Mouse (Mus musculus) cerebellum, adult 18-20 months (tissue): ENCODE results near the gene Acp5.
A peak's percentile ranks its signal among the peaks of the same experiment; 100 is the strongest.

ENCODE experiments used
- DNase-seq, 2 experiments: peaks; one replicate each; pipeline ENCODE4 v3.0.0; 2021

The Acp5 gene

DNA sequence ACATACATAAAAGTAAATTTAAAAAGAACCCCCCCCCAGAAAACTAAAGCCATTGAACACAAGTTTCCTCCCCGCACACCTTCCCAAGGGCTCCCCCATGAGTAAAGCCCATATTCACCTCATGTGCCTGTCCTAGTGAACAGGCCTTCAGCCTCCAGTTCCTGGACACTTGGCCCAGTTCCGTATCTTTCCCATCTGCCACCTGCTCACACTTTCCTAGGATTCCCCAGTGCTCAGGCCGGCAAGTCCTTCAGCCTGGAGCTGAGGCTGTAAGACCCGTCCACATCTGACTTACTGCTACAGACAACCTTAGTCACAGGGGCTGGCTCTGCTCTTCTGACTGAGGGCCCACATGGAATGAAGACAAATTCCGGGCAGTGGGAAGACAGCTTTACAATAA is 4.2 kb upstream of the Acp5 start:
- DNase-seq: peak; percentile 74 to 84

DNA sequence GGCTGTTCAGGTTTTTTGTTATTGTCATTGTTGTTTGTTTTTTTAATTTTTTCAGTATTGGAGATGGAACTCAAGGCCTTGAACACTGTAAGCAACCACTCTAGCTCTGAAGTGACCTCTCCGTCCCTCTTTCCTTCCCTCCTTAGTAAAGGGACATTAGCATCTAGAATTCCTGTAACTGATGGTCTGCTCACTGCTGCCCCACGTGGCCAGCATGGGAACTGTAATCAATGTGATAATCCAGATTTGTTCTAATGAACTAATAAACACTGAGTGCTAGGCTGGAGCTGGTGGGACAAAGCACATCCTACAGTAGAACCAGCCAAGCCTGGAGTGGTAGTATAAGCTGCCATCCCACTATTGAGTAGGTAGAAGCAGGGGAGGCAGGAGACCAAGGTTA is 3.0 kb upstream of the Acp5 start:
- peak; percentile 49 to 69 for DNase-seq

DNA sequence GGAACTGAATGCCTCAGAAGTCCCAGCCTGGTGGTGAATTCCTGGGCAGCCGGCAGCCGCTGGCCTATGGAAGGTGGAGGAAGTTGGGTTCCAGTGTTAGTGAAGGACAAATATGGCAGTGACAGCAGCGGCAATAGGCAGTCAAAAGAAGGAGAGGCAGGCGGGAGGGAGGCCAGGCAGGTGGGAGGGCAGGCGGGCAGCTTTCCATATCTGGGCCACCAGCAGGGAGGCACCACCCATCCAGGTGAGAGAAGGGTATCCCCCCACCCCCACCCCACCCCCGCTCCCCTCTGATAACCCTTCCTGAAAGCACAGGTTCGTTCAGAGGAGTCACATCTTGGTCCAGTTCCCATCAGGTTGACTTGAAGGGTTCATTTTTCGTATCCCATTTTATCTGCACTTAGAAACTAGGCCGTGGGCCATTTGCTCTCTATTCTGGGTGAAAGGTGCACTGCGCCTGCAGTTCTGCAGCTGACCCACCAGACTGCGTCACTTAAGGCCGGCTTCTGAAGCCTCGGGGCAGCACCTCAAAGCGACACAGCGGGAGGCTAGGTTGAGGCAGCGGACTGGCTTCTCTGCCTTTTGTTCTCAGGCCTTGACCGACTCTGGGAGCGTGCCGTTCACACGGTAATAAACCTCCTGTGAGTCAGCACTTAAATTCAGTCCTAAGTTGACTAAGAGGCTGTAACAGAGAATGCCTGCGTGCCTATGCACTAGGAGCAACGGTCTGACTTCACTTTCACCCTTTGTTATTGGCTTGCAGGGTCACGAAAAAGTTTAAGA is 1.4 kb upstream of the Acp5 start:
- DNase-seq: no peak

DNA sequence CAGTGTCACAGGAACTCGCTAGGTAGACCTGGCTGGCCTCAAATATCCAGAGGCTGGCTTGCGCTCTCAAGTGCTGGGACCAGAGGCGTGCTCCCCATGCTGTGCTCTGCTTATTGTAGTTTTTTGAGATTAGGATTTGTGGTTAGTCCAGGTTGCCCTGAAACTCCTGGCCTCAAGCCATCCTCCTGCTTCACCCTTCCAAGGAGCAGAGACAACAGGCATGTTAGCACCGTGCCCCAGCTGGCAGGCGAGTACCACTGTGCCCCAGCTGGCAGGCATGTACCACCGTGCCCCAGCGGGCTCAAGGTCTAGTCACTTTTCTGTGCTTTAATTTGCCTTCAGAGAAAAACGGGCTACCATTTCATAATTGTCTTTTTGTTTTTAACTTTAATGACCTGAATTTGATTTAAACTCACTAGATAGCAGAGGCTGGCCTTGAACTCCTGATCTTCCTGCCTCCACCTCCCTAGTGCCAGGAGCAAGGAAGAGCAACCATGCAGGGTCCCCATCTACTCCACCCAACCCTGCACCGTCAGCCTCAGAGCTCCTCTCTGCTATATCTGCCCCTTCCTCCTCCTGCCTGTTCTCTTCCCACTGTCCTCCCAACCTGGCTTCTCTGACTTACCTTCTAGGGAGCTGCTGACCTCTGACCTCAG is 395 bp downstream of the Acp5 start:
- no peak for DNase-seq

DNA sequence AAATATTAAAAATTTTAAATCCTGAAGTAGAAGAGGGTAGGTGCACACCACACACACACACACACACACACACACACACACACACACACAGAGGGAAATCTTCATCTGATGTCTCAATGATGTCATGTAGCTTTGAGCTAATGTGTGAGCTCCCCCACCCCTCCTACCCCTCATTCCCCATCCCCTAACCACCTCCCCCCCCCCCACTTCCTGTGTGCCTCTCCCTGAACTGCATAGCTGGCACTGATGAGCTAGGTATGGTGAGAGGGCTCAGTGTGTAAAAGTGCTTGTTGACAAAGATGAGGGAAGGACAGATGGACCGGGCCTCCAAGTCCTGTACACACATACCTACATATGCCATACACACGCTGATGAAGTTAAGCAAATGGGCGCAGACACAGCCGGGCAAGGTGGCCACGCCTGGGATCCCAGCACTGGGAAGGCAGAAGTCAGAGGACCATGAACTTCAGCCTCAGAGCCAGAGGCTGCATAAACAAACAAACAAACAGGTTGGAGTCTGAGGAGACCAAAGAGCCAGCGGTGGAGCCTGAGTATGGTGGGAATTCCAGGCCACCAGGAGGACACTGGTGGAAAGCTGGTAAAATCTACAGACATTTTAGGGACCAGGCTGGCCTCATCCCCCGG is 1.1 kb downstream of the Acp5 start:
- DNase-seq: no peak

DNA sequence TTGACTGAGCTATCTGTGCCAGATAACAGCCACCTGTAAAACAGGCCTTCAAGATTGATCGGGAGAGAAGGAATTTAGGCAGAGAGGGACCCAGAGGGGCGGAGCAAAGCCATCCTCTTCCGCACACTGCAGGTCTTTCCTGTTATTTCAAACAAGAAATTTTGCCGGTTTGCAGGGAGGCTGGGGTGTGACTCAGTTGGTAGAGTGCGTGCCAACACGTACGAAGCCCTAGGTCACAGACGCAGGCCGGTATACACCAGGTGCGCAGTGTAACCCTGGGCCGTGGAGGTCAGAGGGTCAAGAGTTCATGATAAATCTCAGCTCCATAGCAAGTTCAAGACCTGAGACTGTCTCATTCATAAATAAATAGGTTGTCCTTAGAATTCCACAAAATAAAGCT is 3.3 kb downstream of the Acp5 start:
- no peak for DNase-seq

DNA sequence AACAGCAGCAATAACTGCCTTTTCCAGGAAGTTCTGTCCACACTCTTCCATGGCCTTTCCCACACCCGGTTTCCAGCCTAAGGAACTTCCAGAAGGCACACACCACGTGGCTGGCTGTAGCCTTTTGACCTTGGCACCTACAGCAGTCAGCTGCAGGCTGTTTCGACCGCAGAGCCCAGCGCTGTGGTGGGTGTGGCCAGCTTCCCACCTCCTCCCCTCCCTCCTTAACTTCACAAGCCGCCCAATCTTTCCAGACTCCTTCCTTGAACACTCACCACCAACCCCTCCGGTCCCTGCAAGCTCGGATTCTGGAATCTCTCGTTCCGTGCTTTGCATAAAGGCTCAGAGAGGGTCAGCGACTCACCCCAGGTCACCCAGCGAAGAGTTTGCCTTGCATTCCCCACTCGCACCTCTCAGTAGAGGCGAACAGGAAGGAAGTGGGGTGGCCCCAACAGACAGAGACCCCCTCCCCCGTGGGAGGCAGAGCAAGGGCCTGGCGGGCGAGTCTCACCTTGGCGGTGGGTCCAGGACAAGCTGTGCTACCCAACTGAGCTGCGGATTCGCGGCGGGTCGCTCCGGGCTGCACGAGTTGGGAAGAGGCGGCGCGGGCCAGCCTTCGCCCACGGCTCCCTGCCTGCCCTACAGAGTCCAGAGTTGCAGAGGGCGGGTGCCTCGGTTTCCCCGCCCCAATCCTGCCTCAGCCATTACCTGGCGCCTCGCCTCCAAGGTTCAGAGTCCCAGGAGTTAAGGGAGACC is 4.1 kb downstream of the Acp5 start:
- DNase-seq: no peak

DNA sequence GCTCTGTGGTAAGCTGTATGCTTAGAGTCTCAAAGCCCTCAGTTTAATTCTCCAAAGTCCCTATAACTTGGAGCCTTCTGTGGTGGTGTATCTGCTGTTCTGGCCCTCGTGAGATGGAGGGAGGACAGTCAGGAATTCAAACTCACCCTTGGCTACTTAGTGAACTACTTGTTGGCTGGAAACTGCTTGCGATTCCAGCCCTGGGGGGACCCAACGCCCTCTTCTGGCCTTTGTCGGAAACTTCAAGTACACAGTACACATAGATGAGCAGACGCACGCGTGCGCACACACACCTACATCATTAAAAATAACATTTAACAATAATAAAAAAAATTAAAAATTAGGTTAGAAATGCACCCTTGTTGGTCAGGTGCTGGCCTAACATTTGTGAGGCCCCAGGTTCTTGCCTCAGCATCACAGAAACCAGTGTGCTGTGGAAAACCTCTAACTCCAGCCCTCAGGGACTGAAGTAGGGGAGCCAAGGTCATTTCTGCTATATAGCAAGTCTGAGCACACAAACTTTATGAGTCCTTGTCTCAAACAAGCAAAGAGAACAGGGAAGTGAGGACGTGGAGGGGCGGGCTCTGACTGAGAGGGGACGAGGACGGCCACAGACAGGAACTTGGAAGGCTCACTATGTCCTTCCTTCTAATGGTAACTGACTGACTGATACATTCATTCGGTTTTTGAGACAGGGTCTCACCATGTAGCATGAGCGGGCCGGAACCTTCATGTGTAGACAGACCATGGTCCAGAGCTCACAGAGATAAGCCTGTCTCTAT is 10.1 kb downstream of the Acp5 start:
- no peak for DNase-seq

DNA sequence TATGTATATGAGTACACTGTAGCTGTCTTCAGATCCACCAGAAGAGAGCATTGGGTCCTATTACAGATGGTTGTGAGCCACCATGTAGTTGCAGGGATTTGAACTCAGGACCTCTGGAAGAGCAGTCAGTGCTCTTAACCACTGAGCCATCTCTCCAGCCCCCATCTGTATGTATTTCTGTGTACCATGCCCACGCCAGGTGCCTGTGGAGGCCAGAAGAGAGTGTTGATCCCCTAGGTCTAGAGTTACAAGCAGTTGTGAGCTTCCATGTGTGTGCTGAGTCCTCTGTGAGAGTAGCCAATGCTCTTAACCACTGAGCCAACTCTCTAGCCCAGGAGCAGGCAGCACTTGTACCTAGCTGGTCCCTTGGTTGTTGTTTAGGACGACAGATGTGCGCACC is 11.3 kb downstream of the Acp5 start:
- no peak for DNase-seq

DNA sequence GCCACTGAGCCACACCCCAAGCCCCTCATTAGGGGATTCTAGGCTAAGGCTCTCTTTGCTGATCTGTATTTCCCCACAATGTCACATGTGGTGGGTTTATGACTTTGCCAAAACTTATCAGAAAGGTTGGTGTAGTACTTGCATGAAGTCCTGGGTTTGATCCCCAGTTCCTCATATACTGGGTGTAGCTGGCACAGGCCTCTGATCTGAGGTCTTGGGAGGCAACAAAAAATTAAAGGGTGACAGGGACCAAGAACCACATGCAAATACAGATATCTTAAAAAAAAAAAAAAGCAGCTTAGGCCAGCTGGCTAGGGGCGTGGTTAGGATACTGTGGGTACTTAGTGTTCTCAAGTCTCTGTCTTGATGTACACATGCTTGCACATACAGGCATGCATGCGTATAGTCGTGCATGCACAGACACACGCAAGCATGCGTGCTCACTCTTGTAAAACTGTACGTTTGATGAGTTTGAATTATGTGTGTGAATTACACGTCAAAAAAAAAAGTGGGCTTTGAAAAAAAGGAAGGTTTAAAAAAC is 12.4 kb downstream of the Acp5 start:
- DNase-seq: no peak

DNA sequence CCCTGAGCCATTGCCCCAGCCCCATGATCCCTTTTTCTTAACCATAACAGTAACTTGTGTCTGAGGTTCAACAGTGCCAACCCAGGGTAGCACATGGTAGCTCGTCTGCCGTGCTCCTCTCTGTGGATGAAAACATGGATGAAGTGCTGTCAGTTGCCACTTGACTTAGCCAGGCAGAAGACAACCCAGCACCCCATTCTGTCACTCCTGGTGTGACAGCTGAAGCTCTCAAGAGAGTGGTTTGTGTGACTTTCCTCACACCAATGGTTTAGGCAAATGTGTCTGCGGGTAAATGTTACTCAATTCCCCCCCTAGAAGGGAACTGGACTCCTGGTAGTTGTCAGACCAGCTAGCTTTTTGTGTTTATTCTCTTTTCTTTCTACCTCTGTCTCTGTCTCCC is 13.5 kb downstream of the Acp5 start:
- DNase-seq: no peak

DNA sequence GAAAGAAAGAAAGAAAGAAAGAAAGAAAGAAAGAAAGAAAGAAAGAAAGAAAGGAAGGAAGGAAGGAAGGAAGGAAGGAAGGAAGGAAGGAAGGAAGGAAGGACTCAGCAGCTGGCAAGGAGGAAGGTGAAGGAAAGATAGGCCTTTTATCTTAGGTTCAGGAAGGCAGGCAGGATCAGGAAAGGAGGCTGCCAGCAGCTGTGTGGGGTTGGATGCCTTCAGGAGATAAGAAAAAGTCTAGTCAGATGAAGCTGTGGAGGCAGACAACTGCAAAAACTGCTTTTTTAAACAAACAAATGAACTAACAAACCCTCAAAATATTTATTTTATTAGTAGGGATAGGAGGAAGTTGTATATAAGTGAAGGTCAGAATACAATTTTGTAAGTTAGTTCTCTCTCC is 14.0 kb downstream of the Acp5 start:
- DNase-seq: no peak

DNA sequence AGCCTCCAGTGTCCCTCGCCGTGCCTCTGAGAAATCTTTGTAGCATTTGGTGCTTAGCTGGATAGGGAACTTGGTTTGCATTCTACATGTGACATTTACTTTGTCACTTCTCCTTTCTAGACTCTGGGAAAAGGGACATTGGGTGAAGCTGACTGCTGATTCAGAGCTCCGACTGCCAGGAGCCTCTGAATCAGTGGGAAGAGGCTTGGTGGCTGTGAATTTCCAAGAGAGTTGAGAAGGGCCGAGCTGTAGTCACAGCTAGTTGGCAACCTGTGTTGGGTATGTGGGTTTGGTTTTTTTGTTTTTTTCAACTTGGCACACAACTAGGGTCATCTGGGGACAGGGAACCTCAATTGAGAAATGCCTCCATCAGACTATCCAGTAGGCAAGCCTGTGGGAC is 16.0 kb downstream of the Acp5 start:
- no peak for DNase-seq

DNA sequence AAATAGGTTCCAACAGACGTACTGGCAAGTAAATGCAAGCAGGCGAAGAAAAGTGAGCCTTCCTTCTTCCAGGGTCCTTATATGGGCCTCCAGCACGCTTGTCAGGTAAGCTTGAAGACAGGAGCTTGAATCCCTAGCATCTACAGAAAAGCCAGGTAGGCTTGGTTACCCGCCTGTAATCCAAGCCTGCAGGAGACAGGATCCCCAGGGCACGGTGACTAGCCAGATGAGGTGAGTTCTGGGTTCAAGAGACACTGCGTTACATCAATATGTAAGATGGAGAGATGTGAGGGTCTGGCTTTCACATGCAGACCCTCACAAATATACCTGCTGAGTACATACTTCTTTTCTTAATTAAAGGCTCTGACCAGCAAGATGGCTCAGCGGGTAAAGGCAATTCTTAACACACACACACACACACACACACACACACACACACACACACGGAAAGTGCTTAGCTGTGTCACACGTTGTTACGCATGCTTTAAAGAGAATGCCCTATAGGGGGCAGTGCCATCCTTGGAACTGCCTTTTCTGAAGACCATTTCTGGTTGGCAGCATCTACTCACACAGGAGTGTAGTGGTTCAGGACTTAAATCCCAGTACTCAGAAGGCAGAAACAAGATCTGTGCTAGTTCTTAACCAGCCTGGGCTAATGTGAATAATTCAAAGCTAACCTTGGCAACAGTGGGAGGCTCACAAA is 17.6 kb downstream of the Acp5 start:
- DNase-seq: peak; percentile 69 to 75

DNA sequence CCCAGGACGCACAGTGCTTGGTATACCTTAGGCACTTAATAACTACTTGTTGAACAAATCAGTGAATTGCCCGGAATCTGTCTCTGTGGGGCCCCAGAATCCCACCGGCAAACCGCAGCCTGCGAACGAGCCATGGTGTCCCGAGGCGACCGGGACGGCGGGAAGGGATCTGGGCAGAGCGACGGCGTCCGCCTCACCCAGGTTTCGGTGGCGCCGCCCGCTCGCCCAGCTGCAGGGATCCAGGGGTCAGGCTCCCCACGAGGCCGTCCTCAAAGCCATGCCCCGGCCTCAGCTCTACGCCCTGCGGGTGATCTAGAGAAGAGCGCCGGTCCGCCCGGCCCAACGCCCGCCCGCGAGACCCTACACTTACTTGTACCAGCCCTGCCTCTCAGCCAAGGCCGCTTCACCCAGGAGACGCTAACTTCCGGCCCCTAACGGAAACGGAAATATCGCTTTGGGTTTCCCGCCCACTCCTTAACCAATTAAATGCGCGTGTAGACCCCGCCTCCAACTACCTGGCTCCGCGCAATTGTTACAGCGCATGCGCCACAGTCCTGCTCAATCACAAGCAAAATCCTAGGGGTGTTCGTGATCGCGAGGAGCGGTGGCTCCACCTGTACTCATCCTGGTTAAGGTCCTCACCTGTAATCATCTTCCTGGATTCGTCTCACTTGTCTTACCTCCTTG is 18.6 kb downstream of the Acp5 start, which contains the start of gene Elof1:
Gene Elof1, minus strand, starts transcription at position 433 of the 687 bp plus-strand sequence.
- peak; percentile 95 to 97 for DNase-seq

DNA sequence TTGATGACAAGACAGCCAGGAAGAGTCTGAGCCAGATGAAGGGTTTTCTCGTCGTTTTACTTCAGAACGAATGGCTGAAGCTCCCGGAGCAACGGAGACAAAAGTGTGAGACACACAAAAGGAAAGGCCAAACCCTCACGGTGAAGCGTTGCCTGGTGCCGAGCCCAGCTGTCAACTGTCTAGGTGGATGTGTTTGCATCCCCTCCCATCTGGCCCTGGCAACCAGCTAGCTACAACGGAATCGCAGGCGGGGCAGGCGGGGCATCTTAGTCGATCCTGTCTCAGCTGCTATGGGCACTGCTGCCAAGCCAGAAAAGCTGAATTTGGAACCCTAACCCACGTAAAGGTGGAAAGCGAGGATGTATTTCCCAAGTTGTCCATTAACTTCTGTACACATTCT is 19.4 kb downstream of the Acp5 start:
- peak in 1 of 2 experiments; percentile 22 for DNase-seq

DNA sequence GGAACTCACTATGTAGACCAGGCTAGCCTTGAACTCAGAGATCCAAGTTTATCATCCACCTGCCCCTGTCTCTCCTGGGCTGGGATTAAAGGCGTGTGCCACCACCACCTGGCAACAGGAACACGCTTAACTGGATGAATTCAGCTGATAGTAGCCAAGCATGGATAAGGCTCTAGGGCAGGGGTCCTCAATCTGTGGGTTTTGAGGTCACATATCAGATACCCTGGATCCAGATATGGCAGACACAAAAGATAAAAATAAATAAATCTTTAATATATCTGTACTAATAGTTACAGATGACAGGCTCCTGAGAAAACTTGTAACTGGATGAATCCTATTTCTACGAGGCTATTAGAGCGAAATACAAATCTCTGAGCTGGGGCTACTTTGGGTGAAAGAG is 19.9 kb downstream of the Acp5 start:
- no peak for DNase-seq

DNA sequence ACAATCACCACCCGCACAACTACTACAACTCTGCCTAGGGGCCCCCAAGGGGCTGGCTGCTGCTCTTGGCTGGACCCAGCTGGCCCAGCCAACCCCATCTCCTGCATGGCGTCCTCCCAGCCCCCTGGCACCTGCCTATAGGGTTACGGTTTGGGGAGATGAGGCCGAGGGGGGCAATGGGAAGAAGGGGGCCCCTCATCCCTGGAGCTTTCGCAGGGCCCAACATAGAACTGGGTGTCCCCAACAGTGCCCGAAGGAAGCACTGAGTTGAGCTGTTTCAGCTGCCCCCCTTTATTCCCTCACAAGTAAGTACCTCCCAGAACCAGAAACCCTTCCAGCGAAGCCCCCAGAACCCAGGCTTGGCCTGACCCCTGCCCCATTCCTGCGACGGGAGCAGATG is 27.3 kb downstream of the Acp5 start:
- no peak for DNase-seq

DNA sequence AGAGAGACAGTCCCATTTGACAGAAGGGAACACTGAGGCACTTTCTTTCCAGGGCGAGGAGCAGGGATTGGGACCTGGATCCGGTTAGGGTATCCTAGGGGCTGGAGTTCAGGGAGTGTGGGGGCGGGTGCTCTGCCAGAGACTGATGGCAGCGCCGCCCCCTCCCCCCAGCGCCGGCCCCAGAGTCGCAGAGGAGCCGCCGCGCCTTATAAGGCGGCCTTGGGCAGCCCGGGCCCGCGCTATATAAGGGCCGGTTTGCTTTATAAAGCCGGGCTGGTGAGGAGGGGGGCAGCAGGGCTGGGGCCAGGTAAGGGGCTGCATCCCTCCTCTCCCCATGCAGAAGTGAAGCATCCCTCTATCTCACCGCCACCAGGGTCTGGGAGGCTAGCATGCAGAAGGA is 35.6 kb downstream of the Acp5 start:
- no peak for DNase-seq

DNA sequence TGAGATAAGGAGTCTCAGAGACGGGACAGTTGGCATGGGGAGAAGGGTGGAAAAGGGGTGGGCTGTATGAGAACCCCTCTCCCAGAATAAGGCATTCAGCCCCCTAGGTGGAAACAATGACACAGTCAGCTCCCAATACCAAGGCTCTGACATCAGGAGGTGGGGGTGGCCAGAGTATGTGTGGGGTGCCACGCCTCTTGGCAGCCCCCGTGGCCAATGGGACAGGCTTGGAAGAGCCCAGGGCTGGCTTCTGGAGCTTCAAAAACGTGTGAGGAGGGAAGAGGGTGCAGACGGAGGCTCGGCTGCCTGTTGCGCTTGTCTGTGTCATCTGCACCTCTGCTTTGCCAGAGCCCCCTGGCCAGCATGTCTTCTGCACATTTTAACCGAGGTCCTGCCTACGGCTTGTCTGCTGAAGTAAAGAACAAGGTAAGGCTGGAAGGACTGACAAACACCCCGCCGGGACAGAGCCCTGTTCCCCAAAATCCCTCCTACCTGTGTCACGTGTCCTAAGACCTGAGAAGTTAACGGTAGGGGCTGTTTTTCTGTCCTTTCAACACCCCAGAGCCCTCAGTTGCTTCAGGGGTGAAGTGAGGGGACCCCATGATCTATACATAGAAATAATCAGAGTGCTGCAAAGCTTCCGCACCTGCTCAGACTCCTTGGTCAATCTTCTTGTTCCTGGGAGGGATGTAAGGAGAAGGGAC is 36.4 kb downstream of the Acp5 start, which contains the start of gene Cnn1:
Gene Cnn1, plus strand, starts transcription at position 224 of the 704 bp plus-strand sequence.
- no peak for DNase-seq
